Mouse (Mus musculus) testis, adult 2 months (tissue): ENCODE measurements at regions not wholly inside any gene's neighbourhood (a gene's known extent, or its start where the extent isn't known, plus 50 kb on each side); places are given as distances from the start of the nearest gene placed in this dataset.

ENCODE experiments used
- CTCF ChIP-seq: fragments of 200-500 bp; IDR thresholded peaks from 2 replicates; pipeline ENCODE4 v1.5.1; 2012; ENCODE audit warnings: low read depth, mild to moderate bottlenecking, inconsistent platforms, low read length, moderate library complexity; ENCODE audit not compliant: control insufficient read depth, insufficient read depth, insufficient replicate concordance
- POLR2A ChIP-seq: fragments of 200-500 bp; IDR thresholded peaks from 2 replicates; pipeline ENCODE4 v1.6.1; 2012; ENCODE audit warnings: low read depth, mild to moderate bottlenecking, inconsistent platforms, low read length, moderate library complexity; ENCODE audit not compliant: control insufficient read depth

- TF ChIP-seq POLR2A (no peak), CTCF (no peak)
Measured at GRCm38 (mm10) chr6:148556484-148556871, 112.3 kb upstream of the Tmtc1 start.
